In genomic region chr12:116056112-116056511, GRCm38 (mm10) we compare ENCODE assay signal across 25 mouse cellular contexts.
"Had no signal": no experiment of that assay in that cellular context is flagged by ENCODE, and none has a peak within 500 bp of the region (broad histone marks: within the 10 kb centered on the region; RNA-seq: fewer than 3 reads in every experiment).

No protein-coding gene starts in this region.

- DNase-seq: gastrocnemius, adult 2 months; gastrocnemius, postnatal 10 days; gastrocnemius, postnatal 25 days; heart, adult 18-20 months; heart, postnatal 10 days; heart, postnatal 4 days; kidney, adult 18-20 months; kidney, adult 8-10 months; kidney, postnatal 14 days; kidney, postnatal 36 days; liver; liver, embryonic 13.5 days had no signal

- H3K27ac ChIP-seq: gastrocnemius, adult 2 months; heart, embryonic 10.5 days; hindbrain, embryonic 10.5 days; hindbrain, embryonic 12.5 days; hindbrain, embryonic 14.5 days; intestine, embryonic 15.5 days; kidney, postnatal 0 days; left cerebral cortex, adult 2 months; limb, embryonic 10.5 days; limb, embryonic 12.5 days; liver, embryonic 13.5 days; liver, embryonic 15.5 days had no signal

- ATAC-seq: hindbrain, embryonic 16.5 days; intestine, embryonic 15.5 days; intestine, postnatal 0 days had no signal

- H3K4me3 ChIP-seq: gastrocnemius, adult 2 months; heart, embryonic 10.5 days; heart, embryonic 12.5 days; hindbrain, embryonic 10.5 days; hindbrain, embryonic 12.5 days; intestine, embryonic 15.5 days; left cerebral cortex, adult 2 months; limb, embryonic 10.5 days; limb, embryonic 12.5 days; liver, embryonic 13.5 days; liver, embryonic 15.5 days had no signal
